25 mouse cellular contexts compared by ENCODE assay signal in genomic region chr11:87904331-87904730, GRCm38 (mm10). TPM values are rescaled to one million over a fixed set of nuclear protein-coding genes. Genes with fewer than 3 reads are reported as not detected.
"Had no signal": no experiment of that assay in that cellular context is flagged by ENCODE, and none has a peak within 500 bp of the region (broad histone marks: within the 10 kb centered on the region; RNA-seq: fewer than 3 reads in every experiment).

No protein-coding gene starts in this region.

- H3K9me3 ChIP-seq: neural tube, embryonic 13.5 days; neural tube, embryonic 15.5 days; stomach, embryonic 15.5 days had no signal

- H3K27ac ChIP-seq: neural tube, embryonic 13.5 days; neural tube, embryonic 15.5 days; stomach, embryonic 15.5 days; stomach, postnatal 0 days had no signal

- H3K4me3 ChIP-seq: neural tube, embryonic 13.5 days; neural tube, embryonic 15.5 days; stomach, embryonic 15.5 days had no signal

- DNase-seq: retina, postnatal 1 day; right cerebral cortex, adult 18-20 months; right cerebral cortex, postnatal 14 days; right cerebral cortex, postnatal 25 days; right cerebral cortex, postnatal 4 days; spleen, adult 18-20 months; thymus, adult 18-20 months; thymus, adult 2 months; thymus, postnatal 14 days; thymus, postnatal 25 days; thymus, postnatal 36 days; thymus, postnatal 4 days had no signal

- H3K27me3 ChIP-seq: neural tube, embryonic 13.5 days; neural tube, embryonic 15.5 days; stomach, embryonic 15.5 days had no signal

- H3K36me3 ChIP-seq: neural tube, embryonic 13.5 days; neural tube, embryonic 15.5 days; stomach, embryonic 15.5 days had no signal

- H3K4me1 ChIP-seq: neural tube, embryonic 13.5 days; neural tube, embryonic 15.5 days; stomach, embryonic 15.5 days had no signal

RNA-seq across cellular contexts. Expression of gene Olfr463, which starts 7.1 kb away (rescaled TPM):
- total RNA-seq: neutrophil, adult 5-6 weeks had no signal
- polyA plus RNA-seq: neural tube, embryonic 13.5 days; neural tube, embryonic 14.5 days; neural tube, embryonic 15.5 days; small intestine, adult 2 months; spleen, adult 2 months; stomach, embryonic 14.5 days; stomach, embryonic 15.5 days; stomach, embryonic 16.5 days; stomach, postnatal 0 days; testis, adult 2 months; thymus, adult 2 months; thymus, postnatal 0 days; urinary bladder, adult 2 months had no signal

RNA-seq across cellular contexts. Expression of gene Olfr462, which starts 12.3 kb away (rescaled TPM):
- total RNA-seq: neutrophil, adult 5-6 weeks had no signal
- polyA plus RNA-seq: neural tube, embryonic 13.5 days; neural tube, embryonic 14.5 days; neural tube, embryonic 15.5 days; small intestine, adult 2 months; spleen, adult 2 months; stomach, embryonic 14.5 days; stomach, embryonic 15.5 days; stomach, embryonic 16.5 days; stomach, postnatal 0 days; testis, adult 2 months; thymus, adult 2 months; thymus, postnatal 0 days; urinary bladder, adult 2 months had no signal

RNA-seq across cellular contexts. Expression of gene Olfr464, which starts 16.4 kb away (rescaled TPM):
- total RNA-seq: neutrophil, adult 5-6 weeks had no signal
- polyA plus RNA-seq: small intestine, adult 2 months; spleen, adult 2 months; stomach, embryonic 14.5 days; stomach, embryonic 15.5 days; stomach, embryonic 16.5 days; stomach, postnatal 0 days; testis, adult 2 months; urinary bladder, adult 2 months had no signal

RNA-seq across cellular contexts. Expression of gene Epx, which starts 29.0 kb away (rescaled TPM):
- total RNA-seq: neutrophil, adult 5-6 weeks had no signal
- polyA plus RNA-seq: testis, adult 2 months; urinary bladder, adult 2 months had no signal
